Mouse (Mus musculus): Measurements from ENCODE around the gene Mup14. TPM values are rescaled to one million over a fixed set of nuclear protein-coding genes. Genes with fewer than 3 reads are reported as not detected.
"Not testable (repeated sequence)": the region's sequence is repeated elsewhere in the genome, so short reads cannot be mapped to it uniquely, and the experiment has no call there.

Gene Mup14
- total RNA-seq (2021): not detected

DNA sequence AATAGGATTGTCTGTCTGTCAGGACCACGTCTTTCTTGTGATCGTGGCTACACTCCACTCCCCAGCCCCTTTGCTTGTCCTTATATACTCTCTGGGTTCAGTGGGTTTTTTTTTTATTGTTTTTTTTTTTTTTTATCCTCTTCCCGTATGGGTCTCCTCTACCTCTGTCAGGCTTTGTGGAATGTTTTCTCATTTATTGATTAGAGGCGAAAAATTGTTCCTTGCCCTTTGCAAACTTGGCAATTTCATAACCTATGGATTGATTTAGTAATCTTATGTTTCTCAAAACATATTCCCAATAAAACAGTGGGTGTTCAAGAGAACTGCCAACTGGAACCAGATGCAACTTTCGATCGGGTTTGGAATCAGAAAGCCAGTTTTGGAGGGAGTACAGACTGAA is at the start of gene Mup14:
TSS of gene Mup14 (minus strand) at position 101 of the 400 bp plus-strand sequence.
- DNase-seq (ENCODE audit: low spot score); intact Hi-C loops (cut with DNase I): not testable (repeated sequence)

GRCm38 (mm10) chr4:61338108-61338507 is 34.3 kb upstream of the Mup14 start:
- DNase-seq (ENCODE audit: low spot score); intact Hi-C loops (cut with DNase I): not testable (repeated sequence)

Other genes starting within 250 kb of the Mup14 start
- not detected for gene Mup13, start 75.7 kb downstream of the Mup14 start, total RNA-seq (2021)
- gene Mup15, start 135.7 kb upstream of the Mup14 start, total RNA-seq (2021): not detected
- gene Mup16, start 215.5 kb upstream of the Mup14 start, total RNA-seq (2021): not detected